Mouse (Mus musculus): ENCODE data around the gene Saysd1. TPM values are rescaled to one million over a fixed set of nuclear protein-coding genes. Genes with fewer than 3 reads are reported as not detected.

Gene Saysd1
- polyA plus RNA-seq, 1 experiment from 2014 or later = 10.5 TPM

- DNase-seq (ENCODE audit: low spot score) = no peak
- WGBS = 54% methylated on average over 9 of the region's 9 CpGs
These were observed 22.2 kb downstream of the Saysd1 start for GRCm38 (mm10) chr14:20116149-20116605.

GRCm38 (mm10) chr14:20114951-20115350 lies 23.4 kb downstream of the Saysd1 start:
- 76% methylated on average over 6 of the region's 6 CpGs for WGBS
- H3K4me1 ChIP-seq = peaks cover 10% of the 10 kb centered on the region
- no peaks in the 10 kb centered on the region for H3K9me3 ChIP-seq
- no peak for DNase-seq (ENCODE audit: low spot score)
- H3K27me3 ChIP-seq (ENCODE audit: insufficient read depth, poor library complexity, severe bottlenecking) = 0 out of 2 replicates have a peak, but pooled peaks cover 6% of the 10 kb centered on the region
- H3K27ac ChIP-seq = no peak overlapping the region
- no peak overlapping the region for H3K4me3 ChIP-seq
- H3K36me3 ChIP-seq = no peaks in the 10 kb centered on the region

More at GRCm38 (mm10) chr14:20116149-20116605, 22.2 kb downstream of the Saysd1 start:
- Histone ChIP-seq H3K4me1 (peaks cover 17% of the 10 kb centered on the region), H3K36me3 (no peaks in the 10 kb centered on the region), H3K27me3 (ENCODE audit: insufficient read depth, poor library complexity, severe bottlenecking) (0 out of 2 replicates have a peak, but pooled peaks cover 6% of the 10 kb centered on the region), H3K9me3 (no peaks in the 10 kb centered on the region), H3K4me3 (no peak overlapping the region), H3K27ac (peak overlapping the region; percentile 38; the same call in 1 of the 2 replicates)

- DNase-seq (ENCODE audit: low spot score) = peak; percentile 87
- H3K27me3 ChIP-seq (ENCODE audit: insufficient read depth, poor library complexity, severe bottlenecking) = 0 out of 2 replicates have a peak, but pooled peaks cover 6% of the 10 kb centered on the region
- H3K36me3 ChIP-seq = no peaks in the 10 kb centered on the region
- H3K9me3 ChIP-seq = no peaks in the 10 kb centered on the region
- WGBS = 3% methylated on average over 6 of the region's 6 CpGs
- H3K4me1 ChIP-seq = peaks cover 10% of the 10 kb centered on the region
- H3K4me3 ChIP-seq = no peak overlapping the region
- no peak overlapping the region for H3K27ac ChIP-seq
These were observed 24.4 kb downstream of the Saysd1 start for GRCm38 (mm10) chr14:20113964-20114363.

- WGBS = 52% methylated on average over 7 of the region's 7 CpGs
- no peak overlapping the region for H3K27ac ChIP-seq
- no peaks in the 10 kb centered on the region for H3K36me3 ChIP-seq
- H3K4me1 ChIP-seq = peaks cover 10% of the 10 kb centered on the region
- DNase-seq (ENCODE audit: low spot score) = no peak
- no peak overlapping the region for H3K4me3 ChIP-seq
- H3K27me3 ChIP-seq (ENCODE audit: insufficient read depth, poor library complexity, severe bottlenecking) = 0 out of 2 replicates have a peak, but pooled peaks cover 6% of the 10 kb centered on the region
- H3K9me3 ChIP-seq = no peaks in the 10 kb centered on the region
These were observed 25.0 kb downstream of the Saysd1 start for GRCm38 (mm10) chr14:20113189-20113961.

GRCm38 (mm10) chr14:20112218-20112617 lies 26.1 kb downstream of the Saysd1 start:
- 67% methylated on average over 3 of the region's 3 CpGs for WGBS
- no peak overlapping the region for H3K27ac ChIP-seq
- H3K4me1 ChIP-seq = peaks cover 8% of the 10 kb centered on the region
- H3K4me3 ChIP-seq = no peak overlapping the region
- no peaks in the 10 kb centered on the region for H3K36me3 ChIP-seq
- DNase-seq (ENCODE audit: low spot score) = no peak
- H3K27me3 ChIP-seq (ENCODE audit: insufficient read depth, poor library complexity, severe bottlenecking) = 0 out of 2 replicates have a peak, but pooled peaks cover 6% of the 10 kb centered on the region
- no peaks in the 10 kb centered on the region for H3K9me3 ChIP-seq

GRCm38 (mm10) chr14:20110945-20111344 lies 27.4 kb downstream of the Saysd1 start:
- H3K4me1 ChIP-seq = 0 out of 2 replicates have a peak, but pooled peaks cover under 1% of the 10 kb centered on the region
- 0 out of 2 replicates have a peak, but pooled peaks cover 6% of the 10 kb centered on the region for H3K27me3 ChIP-seq (ENCODE audit: insufficient read depth, poor library complexity, severe bottlenecking)
- 53% methylated on average over 1 of the region's 1 CpGs for WGBS
- no peak overlapping the region for H3K4me3 ChIP-seq
- no peaks in the 10 kb centered on the region for H3K9me3 ChIP-seq
- H3K27ac ChIP-seq = no peak overlapping the region
- no peak for DNase-seq (ENCODE audit: low spot score)
- no peaks in the 10 kb centered on the region for H3K36me3 ChIP-seq

- no peaks in the 10 kb centered on the region for H3K9me3 ChIP-seq
- DNase-seq (ENCODE audit: low spot score) = no peak
- WGBS = 62% methylated on average over 6 of the region's 6 CpGs
- no peaks in the 10 kb centered on the region for H3K36me3 ChIP-seq
- no peaks in the 10 kb centered on the region for H3K27me3 ChIP-seq (ENCODE audit: insufficient read depth, poor library complexity, severe bottlenecking)
- H3K4me1 ChIP-seq = no peaks in the 10 kb centered on the region
- no peak overlapping the region for H3K27ac ChIP-seq
- no peak overlapping the region for H3K4me3 ChIP-seq
These were observed 32.1 kb downstream of the Saysd1 start for GRCm38 (mm10) chr14:20106271-20106670.

- Histone ChIP-seq H3K4me1 (peaks cover 2% of the 10 kb centered on the region; the same call in 1 of the 2 replicates), H3K9me3 (no peaks in the 10 kb centered on the region), H3K36me3 (no peaks in the 10 kb centered on the region), H3K27ac (no peak overlapping the region), H3K27me3 (ENCODE audit: insufficient read depth, poor library complexity, severe bottlenecking) (no peaks in the 10 kb centered on the region), H3K4me3 (no peak overlapping the region)
- WGBS = 42% methylated on average over 4 of the region's 4 CpGs
- DNase-seq (ENCODE audit: low spot score) = peak; percentile 66
These were observed 35.1 kb downstream of the Saysd1 start for GRCm38 (mm10) chr14:20103207-20103606.

- WGBS = 27% methylated on average over 5 of the region's 5 CpGs
- Histone ChIP-seq H3K9me3 (no peaks in the 10 kb centered on the region), H3K4me1 (peaks cover 4% of the 10 kb centered on the region; the same call in 1 of the 2 replicates), H3K27ac (no peak overlapping the region), H3K36me3 (no peaks in the 10 kb centered on the region), H3K27me3 (ENCODE audit: insufficient read depth, poor library complexity, severe bottlenecking) (no peaks in the 10 kb centered on the region), H3K4me3 (no peak overlapping the region)
- peak; percentile 50 for DNase-seq (ENCODE audit: low spot score)
These were observed 40.3 kb downstream of the Saysd1 start for GRCm38 (mm10) chr14:20098061-20098460.

GRCm38 (mm10) chr14:20094942-20095341 lies 43.4 kb downstream of the Saysd1 start:
- H3K9me3 ChIP-seq = no peaks in the 10 kb centered on the region
- DNase-seq (ENCODE audit: low spot score) = no peak
- no peak overlapping the region for H3K27ac ChIP-seq
- peaks cover 4% of the 10 kb centered on the region; the same call in 1 of the 2 replicates for H3K4me1 ChIP-seq
- H3K27me3 ChIP-seq (ENCODE audit: insufficient read depth, poor library complexity, severe bottlenecking) = no peaks in the 10 kb centered on the region
- no peaks in the 10 kb centered on the region for H3K36me3 ChIP-seq
- H3K4me3 ChIP-seq = no peak overlapping the region
- WGBS = 53% methylated on average over 5 of the region's 5 CpGs

GRCm38 (mm10) chr14:20093493-20093892 lies 44.8 kb downstream of the Saysd1 start:
- H3K4me1 ChIP-seq = peaks cover 4% of the 10 kb centered on the region; the same call in 1 of the 2 replicates
- H3K36me3 ChIP-seq = no peaks in the 10 kb centered on the region
- H3K27me3 ChIP-seq (ENCODE audit: insufficient read depth, poor library complexity, severe bottlenecking) = no peaks in the 10 kb centered on the region
- H3K27ac ChIP-seq = no peak overlapping the region
- no peaks in the 10 kb centered on the region for H3K9me3 ChIP-seq
- no peak overlapping the region for H3K4me3 ChIP-seq
- 17% methylated on average over 7 of the region's 7 CpGs for WGBS
- DNase-seq (ENCODE audit: low spot score) = no peak

- no peak overlapping the region for H3K27ac ChIP-seq
- H3K36me3 ChIP-seq = no peaks in the 10 kb centered on the region
- no peak overlapping the region for H3K4me3 ChIP-seq
- no peaks in the 10 kb centered on the region for H3K27me3 ChIP-seq (ENCODE audit: insufficient read depth, poor library complexity, severe bottlenecking)
- H3K4me1 ChIP-seq = peaks cover 17% of the 10 kb centered on the region
- DNase-seq (ENCODE audit: low spot score) = no peak
- H3K9me3 ChIP-seq = no peaks in the 10 kb centered on the region
These were observed 54.0 kb downstream of the Saysd1 start for GRCm38 (mm10) chr14:20084335-20084734.

GRCm38 (mm10) chr14:20082536-20083325 lies 55.6 kb downstream of the Saysd1 start:
- peak overlapping the region; percentile 97 for H3K27ac ChIP-seq
- 2% methylated on average over 56 of the region's 56 CpGs for WGBS
- peaks cover 17% of the 10 kb centered on the region for H3K4me1 ChIP-seq
- H3K27me3 ChIP-seq (ENCODE audit: insufficient read depth, poor library complexity, severe bottlenecking) = no peaks in the 10 kb centered on the region
- peak; percentile 97 for DNase-seq (ENCODE audit: low spot score)
- no peaks in the 10 kb centered on the region for H3K9me3 ChIP-seq
- peak overlapping the region; percentile 69 for H3K4me3 ChIP-seq
- no peaks in the 10 kb centered on the region for H3K36me3 ChIP-seq

Data from heart, embryonic 10.5 days (tissue).